Mouse (Mus musculus) ES-E14 (cell line): ENCODE measurements at regions not wholly inside any gene's neighbourhood (a gene's known extent, or its start where the extent isn't known, plus 50 kb on each side); places are given as distances from the start of the nearest gene placed in this dataset.

ENCODE experiments used
- DNase-seq: peaks from one replicate; pipeline ENCODE4 v3.0.0-alpha.2; 2013; ENCODE audit warnings: low read depth, low spot score
- H3K27ac ChIP-seq: 2 replicates; pipeline ENCODE4 v1.5.1; 2012; ENCODE audit warnings: low read depth, mild to moderate bottlenecking, low read length, moderate library complexity, mixed read lengths; ENCODE audit not compliant: poor library complexity, insufficient read depth, severe bottlenecking
- H3K36me3 ChIP-seq: 2 replicates; pipeline ENCODE4 v1.6.1; 2012; ENCODE audit warnings: mild to moderate bottlenecking, low read length, moderate library complexity, mixed read lengths; ENCODE audit not compliant: control insufficient read depth, poor library complexity, insufficient read depth, severe bottlenecking
- H3K4me1 ChIP-seq, 2 experiments: fragments of 150-350 bp in 1 of 2; sonication (generic) in 1 of 2; 2 replicates each; pipeline ENCODE4 v1.6.1; 2012; ENCODE audit warnings: low read length in 2 of 2, mild to moderate bottlenecking in 1 of 2, mixed read lengths in 1 of 2; ENCODE audit not compliant: control insufficient read depth in 2 of 2, insufficient read depth in 2 of 2, poor library complexity in 1 of 2
- H3K4me3 ChIP-seq, 2 experiments: fragments of 150-350 bp in 1 of 2; sonication (generic) in 1 of 2; 2 replicates each; pipeline ENCODE4 v1.5.1; 2012; ENCODE audit warnings: low read length in 2 of 2, low read depth in 1 of 2, mild to moderate bottlenecking in 1 of 2, mixed read lengths in 1 of 2; ENCODE audit not compliant: insufficient read depth in 1 of 2, poor library complexity in 1 of 2, severe bottlenecking in 1 of 2
- H3K9ac ChIP-seq: 2 replicates; pipeline ENCODE4 v1.6.1; 2012; ENCODE audit warnings: low read depth, mild to moderate bottlenecking, low read length, mixed read lengths; ENCODE audit not compliant: poor library complexity, insufficient read depth, severe bottlenecking
- H3K9me3 ChIP-seq: fragments of 150-350 bp; sonication (generic); 2 replicates; pipeline ENCODE4 v1.6.1; 2012; ENCODE audit warnings: low read depth, mild to moderate bottlenecking, low read length; ENCODE audit not compliant: control insufficient read depth, insufficient read depth
- CHD2 ChIP-seq: IDR thresholded peaks from 2 replicates; pipeline ENCODE4 v1.6.1; 2014; ENCODE audit warnings: mild to moderate bottlenecking, low read depth, low read length, inconsistent platforms
- HCFC1 ChIP-seq: IDR thresholded peaks from 2 replicates; pipeline ENCODE4 v1.6.1; 2012; ENCODE audit warnings: low read length, inconsistent platforms, borderline replicate concordance; ENCODE audit not compliant: insufficient read depth
- MAFK ChIP-seq: IDR thresholded peaks from 2 replicates; pipeline ENCODE4 v1.6.1; 2014; ENCODE audit warnings: mild to moderate bottlenecking, low read depth, low read length, inconsistent platforms; ENCODE audit not compliant: insufficient read depth
- ZC3H11A ChIP-seq: IDR thresholded peaks from 2 replicates; pipeline ENCODE4 v1.6.1; 2012; ENCODE audit warnings: low read depth, mild to moderate bottlenecking, inconsistent platforms, low read length, borderline replicate concordance
- ZNF384 ChIP-seq: IDR thresholded peaks from 2 replicates; pipeline ENCODE4 v1.6.1; 2012; ENCODE audit warnings: low read depth, low read length, inconsistent platforms
- in situ Hi-C, 2 experiments: fragments of 600-800 bp; cut with MboI; formaldehyde crosslinking; loops; one replicate each; pipeline ENCODE4 v1.15.1; 2025; ENCODE audit warnings: low sequenced_read_pairs in 2 of 2, inconsistent platforms in 1 of 2; ENCODE audit not compliant: unreplicated experiment in 2 of 2

DNA sequence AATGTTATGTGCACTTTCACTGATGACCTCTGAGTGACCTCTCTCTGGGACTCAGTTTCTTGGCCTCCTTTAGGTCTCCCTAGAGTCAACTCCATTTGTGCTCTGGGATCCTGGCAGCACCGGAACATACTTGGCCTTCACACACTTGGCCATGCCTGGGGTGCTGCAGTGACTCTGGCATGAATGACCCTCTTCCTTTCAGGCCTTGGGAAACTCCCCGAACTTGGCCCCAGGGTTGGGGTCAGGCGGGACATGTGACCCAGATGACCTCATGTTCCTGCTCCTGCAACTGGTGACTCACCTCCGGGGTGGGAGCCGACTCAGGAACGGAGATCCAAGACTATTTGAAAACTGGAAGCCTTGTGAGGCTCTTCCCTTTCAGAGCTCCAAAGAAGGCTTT lies 159.2 kb downstream of the Cyp26b1 start:
- in situ Hi-C loops = no loop called here
- Histone ChIP-seq H3K9ac (no peak overlapping the region), H3K4me3 (no peak overlapping the region), H3K9me3 (no peaks in the 10 kb centered on the region), H3K27ac (no peak overlapping the region), H3K4me1 (no peaks in the 10 kb centered on the region), H3K36me3 (no peaks in the 10 kb centered on the region)
- DNase-seq = no peak
- TF ChIP-seq HCFC1 = no peak
- no peak for TF ChIP-seq CHD2
- TF ChIP-seq MAFK = no peak
- TF ChIP-seq ZC3H11A = no peak
- TF ChIP-seq ZNF384 = no peak

DNA sequence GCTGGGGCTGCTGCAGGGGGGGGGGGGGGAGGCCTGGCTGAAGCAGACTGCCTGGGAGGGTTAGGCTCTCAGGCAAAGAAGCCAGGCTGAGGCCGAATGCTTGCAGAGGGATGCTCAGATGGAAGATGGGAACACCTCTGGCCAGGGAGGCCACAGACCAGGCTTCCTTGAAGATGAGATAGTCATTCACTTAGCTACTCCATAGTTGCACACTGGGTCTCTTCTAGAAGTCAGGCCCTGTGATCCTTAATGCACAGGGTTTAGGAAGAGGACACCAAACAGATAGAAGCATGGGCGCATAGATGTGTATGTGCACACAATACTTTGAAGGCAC lies 162.1 kb downstream of the Cyp26b1 start:
- TF ChIP-seq ZNF384 = no peak
- no peak for TF ChIP-seq MAFK
- TF ChIP-seq HCFC1 = no peak
- Histone ChIP-seq H3K27ac (no peak overlapping the region), H3K36me3 (no peaks in the 10 kb centered on the region), H3K4me3 (no peak overlapping the region), H3K9ac (no peak overlapping the region), H3K4me1 (no peaks in the 10 kb centered on the region), H3K9me3 (no peaks in the 10 kb centered on the region)
- DNase-seq = no peak
- in situ Hi-C loops = no loop called here

DNA sequence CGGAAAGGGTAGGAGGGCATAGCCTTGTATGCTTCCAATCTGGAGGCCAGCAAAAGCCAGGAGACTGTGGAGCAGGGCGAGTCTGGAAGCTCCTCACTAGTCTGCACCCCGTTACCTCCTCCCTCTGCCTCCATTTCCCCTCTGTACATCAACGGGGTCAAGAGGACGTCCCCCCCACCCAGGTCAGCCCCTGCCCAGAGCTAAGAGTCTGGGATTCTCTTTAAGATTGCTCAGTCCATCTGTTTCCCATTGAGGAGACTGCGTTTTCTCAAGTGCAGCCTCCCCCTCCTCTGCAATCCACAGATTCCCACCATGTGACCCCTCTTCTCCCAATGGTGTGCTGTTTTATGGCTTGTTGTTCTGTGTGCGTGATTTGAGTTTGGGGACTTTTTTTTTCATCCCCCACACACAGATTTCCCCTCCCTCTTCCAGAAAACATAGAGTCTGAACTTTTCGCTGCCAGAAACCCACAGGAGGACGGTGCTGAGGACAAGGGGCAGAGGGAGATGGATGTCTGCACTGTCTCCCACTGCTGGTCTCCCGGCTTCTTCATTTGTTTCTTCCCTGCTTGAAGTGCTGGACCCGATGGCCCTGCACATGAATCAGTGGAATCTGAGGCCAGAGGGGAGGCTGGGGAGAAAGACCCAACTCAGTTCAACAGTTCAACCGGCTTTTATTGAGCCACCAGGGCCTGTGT lies 162.6 kb downstream of the Cyp26b1 start:
- Histone ChIP-seq H3K27ac (no peak overlapping the region), H3K36me3 (no peaks in the 10 kb centered on the region), H3K4me3 (no peak overlapping the region), H3K9ac (no peak overlapping the region), H3K4me1 (no peaks in the 10 kb centered on the region), H3K9me3 (no peaks in the 10 kb centered on the region)
- TF ChIP-seq CHD2 (no peak), MAFK (no peak), ZNF384 (no peak), HCFC1 (no peak), ZC3H11A (no peak)
- in situ Hi-C loops = no loop called here
- no peak for DNase-seq

DNA sequence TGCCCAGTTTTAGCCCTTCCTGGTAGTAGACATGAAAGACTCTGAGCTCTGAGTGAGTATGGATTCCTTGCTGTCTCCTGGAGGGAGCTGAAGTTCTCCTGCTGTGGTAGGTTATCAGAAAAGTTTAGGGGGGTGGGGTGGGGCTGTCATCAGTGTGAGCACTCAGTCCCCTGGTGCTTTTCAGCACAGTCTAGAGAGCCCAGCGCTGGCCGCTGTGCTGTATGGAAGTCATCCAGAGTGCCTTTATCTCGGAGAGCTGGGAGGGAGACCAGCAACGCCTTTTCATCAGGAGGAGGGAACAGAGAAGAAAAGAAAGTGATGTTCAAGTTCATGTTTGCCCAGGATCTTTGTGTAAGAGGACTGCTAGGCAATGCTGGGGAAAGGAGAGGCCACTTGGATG lies 163.6 kb downstream of the Cyp26b1 start:
- Histone ChIP-seq H3K4me1 (no peaks in the 10 kb centered on the region), H3K27ac (no peak overlapping the region)
- in situ Hi-C loops = no loop called here

DNA sequence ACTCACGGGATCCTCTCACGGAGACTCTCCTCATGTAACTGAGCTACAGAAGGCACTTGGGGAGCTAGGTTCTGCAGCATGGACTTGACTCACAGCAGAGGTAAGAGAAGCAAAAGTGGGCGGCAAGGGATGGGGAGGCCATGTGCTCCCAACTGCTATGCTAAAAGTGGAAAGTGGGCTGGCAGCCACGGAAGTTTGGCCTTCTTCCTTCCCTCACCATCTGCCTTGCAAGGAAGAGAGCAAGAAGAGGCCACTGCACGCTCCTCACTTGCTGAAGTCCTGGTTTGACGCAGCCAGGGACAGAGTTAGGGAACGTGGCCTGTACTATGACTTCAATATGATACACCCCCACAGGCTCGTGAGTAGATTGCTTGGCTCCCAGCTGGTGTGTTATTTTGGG lies 164.5 kb downstream of the Cyp26b1 start:
- no peak overlapping the region for H3K4me3 ChIP-seq
- no peaks in the 10 kb centered on the region for H3K36me3 ChIP-seq
- H3K9ac ChIP-seq = no peak overlapping the region
- no peaks in the 10 kb centered on the region for H3K9me3 ChIP-seq
- no peaks in the 10 kb centered on the region for H3K4me1 ChIP-seq
- no peak overlapping the region for H3K27ac ChIP-seq
- no peak for DNase-seq
- in situ Hi-C loops = no loop called here
- TF ChIP-seq ZNF384 (no peak), CHD2 (no peak), HCFC1 (no peak), ZC3H11A (no peak), MAFK (no peak)

More for the DNA sequence above, 163.6 kb downstream of the Cyp26b1 start:
- Histone ChIP-seq H3K36me3 (no peaks in the 10 kb centered on the region), H3K9ac (no peak overlapping the region), H3K4me3 (no peak overlapping the region), H3K9me3 (no peaks in the 10 kb centered on the region)
- TF ChIP-seq MAFK (no peak), CHD2 (no peak), HCFC1 (no peak), ZC3H11A (no peak), ZNF384 (no peak)
- DNase-seq = no peak
